11 mouse cellular contexts compared by ENCODE assay signal in genomic region chr4:57723659-57724058, GRCm38 (mm10). TPM values are rescaled to one million over a fixed set of nuclear protein-coding genes. Genes with fewer than 3 reads are reported as not detected.
DNase-seq lines count a peak whose midpoint lies in the region; TF ChIP-seq lines count a peak whose summit lies in the region.
"Had no signal": no experiment of that assay in that cellular context is flagged by ENCODE, and none has a peak within 500 bp of the region (broad histone marks: within the 10 kb centered on the region; RNA-seq: fewer than 3 reads in every experiment).

No protein-coding gene starts in this region.

- no peaks in the 10 kb centered on the region for H3K9me3 ChIP-seq in ES-E14 (ENCODE audit: control insufficient read depth, insufficient read depth, low read depth, low read length)
- H3K9me3 ChIP-seq: lung, embryonic 15.5 days had no signal

- in situ Hi-C loops in ES-E14 (cut with MboI; ENCODE audit: low sequenced_read_pairs in 2 of 2, unreplicated experiment in 2 of 2) = no loop called here

- no peaks in the 10 kb centered on the region for H3K36me3 ChIP-seq in ES-E14 (ENCODE audit: control insufficient read depth, insufficient read depth, low read length, poor library complexity, severe bottlenecking)
- H3K36me3 ChIP-seq: lung, embryonic 15.5 days had no signal

- DNase-seq in adrenal gland, postnatal 14 days = peak; percentile 21
- no peak for DNase-seq in adrenal gland, postnatal 10 days
- no peak for DNase-seq in layer of hippocampus, adult 2 months (ENCODE audit: low spot score in 2 of 2)
- DNase-seq in layer of hippocampus, adult 8-10 months (ENCODE audit: low spot score in 2 of 2) = no peak
- DNase-seq in ES-E14 (ENCODE audit: low read depth, low spot score) = peak; percentile 37
- DNase-seq in induced T-regulatory cell, adult 2 months (ENCODE audit: low read depth) = peak; percentile 41
- no peak for DNase-seq in adrenal gland, postnatal 25 days
- no peak for DNase-seq in layer of hippocampus, adult 9-11 months
- DNase-seq: gastrocnemius, postnatal 36 days; heart, postnatal 4 days had no signal

- peak; percentile 51 for TF ChIP-seq CTCF in layer of hippocampus, adult 2 months (conservative IDR thresholded peaks at IDR 0.05)

- H3K4me3 ChIP-seq in layer of hippocampus, adult 2 months = no peak overlapping the region
- H3K4me3 ChIP-seq in ES-E14 (ENCODE audit: insufficient read depth in 1 of 2, low read depth in 1 of 2, low read length in 2 of 2, poor library complexity in 1 of 2, severe bottlenecking in 1 of 2) = no peak overlapping the region
- H3K4me3 ChIP-seq: lung, embryonic 15.5 days had no signal

- H3K9ac ChIP-seq in ES-E14 (ENCODE audit: insufficient read depth, low read depth, low read length, poor library complexity, severe bottlenecking) = no peak overlapping the region
- H3K9ac ChIP-seq: lung, embryonic 15.5 days had no signal

- peaks cover 0 to 4% of the 10 kb centered on the region in 2 experiments; a peak in 1 of 4 replicates for H3K4me1 ChIP-seq in ES-E14 (ENCODE audit: control insufficient read depth in 2 of 2, insufficient read depth in 2 of 2, low read length in 2 of 2, poor library complexity in 1 of 2)

- H3K27ac ChIP-seq in layer of hippocampus, adult 2 months = peak overlapping the region; percentile 84
- no peak overlapping the region for H3K27ac ChIP-seq in ES-E14 (ENCODE audit: insufficient read depth, low read depth, low read length, poor library complexity, severe bottlenecking)
- H3K27ac ChIP-seq: lung, embryonic 15.5 days had no signal

TF ChIP-seq in ES-E14, 5 proteins besides CTCF, POLR2A, EP300 and RAD21:
- no peak for TF ChIP-seq HCFC1 (IDR thresholded peaks at IDR 0.05; ENCODE audit: borderline replicate concordance, insufficient read depth, low read length)
- no peak for TF ChIP-seq ZC3H11A (IDR thresholded peaks at IDR 0.05; ENCODE audit: borderline replicate concordance, low read depth, low read length)
- no peak for TF ChIP-seq CHD2 (IDR thresholded peaks at IDR 0.05; ENCODE audit: low read depth, low read length)
- TF ChIP-seq MAFK (IDR thresholded peaks at IDR 0.05; ENCODE audit: insufficient read depth, low read depth, low read length) = no peak
- no peak for TF ChIP-seq ZNF384 (IDR thresholded peaks at IDR 0.05; ENCODE audit: low read depth, low read length)

RNA-seq across cellular contexts. Expression of gene Akap2, which starts 6.2 kb away (rescaled TPM):
- 129 and 137 TPM in 2 replicates for total RNA-seq in adrenal gland, postnatal 14 days (2021)
- 10 to 100 TPM; 87.7 to 92.0 TPM for total RNA-seq in adrenal gland, postnatal 10 days (2021)
- total RNA-seq in layer of hippocampus, adult 2 months (2021) = 10 to 100 TPM; 46.8 to 52.0 TPM
- 10 to 100 TPM; 43.3 to 49.6 (median 48.5) TPM for total RNA-seq in layer of hippocampus, adult 8-10 months (2022)
- 29.0 and 35.7 TPM in 2 replicates for total RNA-seq in ES-E14 (2012; rRNA removed)
- total RNA-seq in adrenal gland, postnatal 25 days (2021) = 132 and 158 TPM in 2 replicates

Comparison
In these comparisons a context has a peak if more than half of its experiments do, and no peak if none do; other contexts are left out.
1. DNase-seq: peak in adrenal gland, postnatal 14 days (single experiment), ES-E14 (single experiment) and induced T-regulatory cell, adult 2 months (single experiment); none in adrenal gland, postnatal 10 days (single experiment), layer of hippocampus, adult 2 months (0 of 2), layer of hippocampus, adult 8-10 months (0 of 2), adrenal gland, postnatal 25 days (single experiment) and layer of hippocampus, adult 9-11 months (single experiment).